Mouse (Mus musculus): ENCODE data around the gene Sppl2c. TPM values are rescaled to one million over a fixed set of nuclear protein-coding genes. Genes with fewer than 3 reads are reported as not detected.

The Sppl2c gene
- polyA plus RNA-seq, 1 experiment from 2014 or later = not detected

- Histone ChIP-seq H3K9me3 (replicated peaks) (no peaks in the 10 kb centered on the region), H3K4me2 (peak within 1 kb of the TSS; percentile 100), H3K27me3 (peaks cover 57% of the 10 kb centered on the region), H3K27ac (peak within 1 kb of the TSS; percentile 45; the same call in 1 of the 2 replicates), H3K36me3 (no peaks in the 10 kb centered on the region), H3K4me1 (replicated peaks) (peaks cover 30% of the 10 kb centered on the region), H3K4me3 (peak within 1 kb of the TSS; percentile 69), H3K9ac (peak within 1 kb of the TSS; percentile 63)
- peak; percentile 94 for ATAC-seq (replicated peaks; ENCODE audit: insufficient number of reproducible peaks, insufficient read depth, low FRiP score, low read depth)
- WGBS = under 1% methylated on average over 75 of the region's 94 CpGs
Measured at GRCm38 (mm10) chr11:104231041-104231911, 45.1 kb downstream of the Sppl2c start, which contains the start of gene Mapt. Gene Mapt (plus strand): TSS chr11:104231390.

DNA sequence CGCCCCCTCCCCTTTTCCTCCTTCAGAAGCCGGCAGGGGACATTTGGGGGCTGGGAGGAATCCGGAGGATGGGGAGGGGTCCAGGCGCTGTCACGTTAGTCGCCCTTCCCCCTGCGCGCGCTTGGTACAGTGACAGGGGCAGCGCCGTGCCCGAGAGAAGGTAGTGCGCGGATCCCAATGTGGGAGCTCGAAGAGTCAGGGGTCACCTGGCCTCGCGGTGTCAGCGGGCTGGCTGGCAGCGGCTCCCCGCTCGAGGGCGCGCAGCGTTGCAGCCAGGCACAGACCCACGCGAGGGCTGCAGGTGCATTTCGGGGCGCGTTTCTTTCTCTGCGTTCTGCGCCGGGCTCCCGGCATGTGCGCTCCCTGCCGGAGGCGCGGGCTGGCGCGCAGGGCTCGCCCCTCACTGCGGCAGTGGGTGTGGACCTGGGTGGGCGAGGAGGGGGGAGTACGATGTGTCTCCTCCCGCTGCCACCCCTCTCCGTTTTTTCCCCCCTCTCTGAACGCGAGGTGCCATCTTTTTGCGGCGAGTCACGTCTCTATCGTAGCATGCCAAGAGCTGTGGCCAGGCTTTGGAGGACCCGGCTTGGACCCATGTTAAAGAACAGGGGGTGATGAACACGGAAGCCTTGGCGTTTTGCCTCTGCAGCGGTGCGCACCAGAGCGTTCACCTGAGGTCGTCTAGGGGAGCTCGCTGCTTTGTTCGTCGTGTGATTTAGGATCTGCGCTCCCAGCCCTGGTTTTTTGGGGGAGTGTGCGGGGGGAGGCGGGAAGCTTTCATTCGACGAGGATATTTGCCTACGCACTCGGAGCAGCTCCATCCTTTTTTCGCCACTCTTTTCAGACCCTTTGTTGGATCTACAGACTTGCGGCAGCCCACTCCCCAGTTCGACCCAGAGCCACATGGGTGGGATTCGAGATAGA lies 46.3 kb downstream of the Sppl2c start:
- Histone ChIP-seq H3K4me3 (peak overlapping the region; percentile 69), H3K27me3 (peaks cover 64% of the 10 kb centered on the region), H3K4me2 (peak overlapping the region; percentile 100), H3K4me1 (replicated peaks) (peaks cover 30% of the 10 kb centered on the region), H3K27ac (no peak overlapping the region), H3K9ac (peak overlapping the region; percentile 63; the same call in 1 of the 2 replicates), H3K9me3 (replicated peaks) (no peaks in the 10 kb centered on the region), H3K36me3 (no peaks in the 10 kb centered on the region)
- ATAC-seq (replicated peaks; ENCODE audit: insufficient number of reproducible peaks, insufficient read depth, low FRiP score, low read depth) = no peak
- 1% methylated on average over 72 of the region's 72 CpGs for WGBS

GRCm38 (mm10) chr11:104233101-104233500 lies 47.0 kb downstream of the Sppl2c start:
- no peak for ATAC-seq (replicated peaks; ENCODE audit: insufficient number of reproducible peaks, insufficient read depth, low FRiP score, low read depth)
- Histone ChIP-seq H3K9ac (no peak overlapping the region), H3K27ac (no peak overlapping the region), H3K27me3 (peaks cover 66% of the 10 kb centered on the region), H3K4me3 (no peak overlapping the region), H3K9me3 (replicated peaks) (no peaks in the 10 kb centered on the region), H3K4me1 (replicated peaks) (peaks cover 30% of the 10 kb centered on the region), H3K36me3 (no peaks in the 10 kb centered on the region), H3K4me2 (peak overlapping the region; percentile 100; the same call in 1 of the 2 replicates)
- WGBS = 0% methylated on average over 9 of the region's 10 CpGs

DNA sequence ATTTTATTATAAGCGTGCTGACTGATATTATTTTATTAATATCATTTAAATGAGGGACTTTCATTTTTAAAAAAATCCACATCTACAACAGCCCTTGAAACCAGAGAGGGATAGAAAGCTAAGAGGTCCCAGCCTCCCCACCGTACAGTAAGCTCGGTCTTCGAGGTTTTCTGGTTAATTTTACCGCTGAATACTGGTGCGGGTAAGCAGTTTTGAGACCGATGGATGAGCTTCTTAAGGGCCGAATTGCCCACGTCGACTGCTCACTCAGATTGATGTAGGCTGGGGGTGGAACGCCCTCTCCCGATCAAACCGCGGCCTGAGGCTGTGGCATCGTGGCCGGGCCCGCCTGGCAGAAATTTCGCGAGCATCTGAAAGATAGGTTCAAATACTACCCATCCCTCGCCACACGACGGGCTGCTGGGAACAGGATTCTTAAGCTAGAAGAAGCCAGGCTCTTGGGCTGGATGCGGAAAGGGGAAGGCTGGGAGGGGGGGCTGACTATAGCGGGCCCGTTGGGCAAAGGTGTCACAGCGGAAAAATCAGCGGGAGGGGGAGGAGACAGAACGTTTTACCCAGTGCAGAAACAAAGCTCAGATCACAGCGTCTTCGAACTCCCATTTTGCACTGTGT lies 47.6 kb downstream of the Sppl2c start:
- H3K27ac ChIP-seq = no peak overlapping the region
- 6% methylated on average over 30 of the region's 30 CpGs for WGBS
- peak overlapping the region; percentile 15 for H3K4me3 ChIP-seq
- peaks cover 66% of the 10 kb centered on the region for H3K27me3 ChIP-seq
- H3K9ac ChIP-seq = no peak overlapping the region
- peak overlapping the region; percentile 24 for H3K4me2 ChIP-seq
- H3K36me3 ChIP-seq = no peaks in the 10 kb centered on the region
- ATAC-seq (replicated peaks; ENCODE audit: insufficient number of reproducible peaks, insufficient read depth, low FRiP score, low read depth) = no peak
- no peaks in the 10 kb centered on the region for H3K9me3 ChIP-seq (replicated peaks)
- peaks cover 30% of the 10 kb centered on the region for H3K4me1 ChIP-seq (replicated peaks)

DNA sequence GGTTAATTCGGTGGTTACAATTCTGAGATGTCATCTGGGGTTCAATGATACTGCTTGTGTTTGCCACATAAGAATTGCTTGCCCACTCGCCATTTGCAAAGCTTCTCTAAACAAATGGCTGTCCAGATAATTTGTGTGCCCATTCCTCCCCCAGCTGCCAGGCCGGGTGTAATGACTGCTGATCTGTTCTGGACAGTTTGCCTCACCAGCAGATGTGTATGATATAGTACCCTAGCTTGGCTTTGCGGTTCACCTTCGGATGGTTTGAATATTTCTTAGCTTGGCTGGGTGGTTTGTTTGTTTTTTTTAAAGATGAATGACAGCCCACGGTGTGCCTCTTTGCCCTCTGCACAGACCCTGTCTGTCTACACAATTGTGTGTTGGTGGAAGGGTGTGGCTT lies 48.6 kb downstream of the Sppl2c start:
- no peak overlapping the region for H3K27ac ChIP-seq
- H3K4me1 ChIP-seq (replicated peaks) = peaks cover 30% of the 10 kb centered on the region
- no peak overlapping the region for H3K4me2 ChIP-seq
- no peaks in the 10 kb centered on the region for H3K9me3 ChIP-seq (replicated peaks)
- H3K4me3 ChIP-seq = no peak overlapping the region
- H3K36me3 ChIP-seq = no peaks in the 10 kb centered on the region
- ATAC-seq (replicated peaks; ENCODE audit: insufficient number of reproducible peaks, insufficient read depth, low FRiP score, low read depth) = no peak
- peaks cover 61% of the 10 kb centered on the region for H3K27me3 ChIP-seq
- WGBS = 38% methylated on average over 6 of the region's 6 CpGs
- no peak overlapping the region for H3K9ac ChIP-seq

DNA sequence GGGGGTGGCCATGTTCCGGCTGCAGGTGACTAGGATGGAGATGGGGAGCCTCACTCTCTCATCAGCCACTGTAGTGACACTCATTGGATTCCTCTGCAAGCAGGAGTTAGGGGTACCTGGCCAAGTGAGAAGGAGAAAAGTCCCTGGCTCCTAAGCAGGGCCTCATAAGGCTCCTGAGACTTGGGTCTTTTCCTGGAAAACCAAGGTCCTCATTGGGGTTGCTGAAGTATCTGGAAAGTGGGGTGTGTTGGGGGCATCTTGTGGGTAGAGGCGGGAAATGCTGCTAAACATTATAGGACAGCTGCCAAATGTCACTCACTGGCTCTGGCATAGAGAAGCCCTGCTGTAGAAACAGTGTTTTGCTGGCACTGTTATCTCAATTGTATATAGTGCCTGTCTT lies 49.8 kb downstream of the Sppl2c start:
- peaks cover 57% of the 10 kb centered on the region for H3K27me3 ChIP-seq
- no peaks in the 10 kb centered on the region for H3K36me3 ChIP-seq
- no peak overlapping the region for H3K9ac ChIP-seq
- peaks cover 24% of the 10 kb centered on the region for H3K4me1 ChIP-seq (replicated peaks)
- no peak for ATAC-seq (replicated peaks; ENCODE audit: insufficient number of reproducible peaks, insufficient read depth, low FRiP score, low read depth)
- H3K4me2 ChIP-seq = no peak overlapping the region
- H3K9me3 ChIP-seq (replicated peaks) = no peaks in the 10 kb centered on the region
- 73% methylated on average over 2 of the region's 2 CpGs for WGBS
- H3K27ac ChIP-seq = no peak overlapping the region
- no peak overlapping the region for H3K4me3 ChIP-seq

GRCm38 (mm10) chr11:104237226-104237625 lies 51.1 kb downstream of the Sppl2c start:
- H3K27ac ChIP-seq = no peak overlapping the region
- 55% methylated on average over 7 of the region's 7 CpGs for WGBS
- no peak overlapping the region for H3K4me2 ChIP-seq
- H3K27me3 ChIP-seq = peaks cover 49% of the 10 kb centered on the region
- H3K36me3 ChIP-seq = no peaks in the 10 kb centered on the region
- peaks cover 15% of the 10 kb centered on the region for H3K4me1 ChIP-seq (replicated peaks)
- H3K9me3 ChIP-seq (replicated peaks) = no peaks in the 10 kb centered on the region
- H3K4me3 ChIP-seq = no peak overlapping the region
- ATAC-seq (replicated peaks; ENCODE audit: insufficient number of reproducible peaks, insufficient read depth, low FRiP score, low read depth) = 0 out of 2 replicates have a peak, but pooled peaks have one; percentile 35
- no peak overlapping the region for H3K9ac ChIP-seq

DNA sequence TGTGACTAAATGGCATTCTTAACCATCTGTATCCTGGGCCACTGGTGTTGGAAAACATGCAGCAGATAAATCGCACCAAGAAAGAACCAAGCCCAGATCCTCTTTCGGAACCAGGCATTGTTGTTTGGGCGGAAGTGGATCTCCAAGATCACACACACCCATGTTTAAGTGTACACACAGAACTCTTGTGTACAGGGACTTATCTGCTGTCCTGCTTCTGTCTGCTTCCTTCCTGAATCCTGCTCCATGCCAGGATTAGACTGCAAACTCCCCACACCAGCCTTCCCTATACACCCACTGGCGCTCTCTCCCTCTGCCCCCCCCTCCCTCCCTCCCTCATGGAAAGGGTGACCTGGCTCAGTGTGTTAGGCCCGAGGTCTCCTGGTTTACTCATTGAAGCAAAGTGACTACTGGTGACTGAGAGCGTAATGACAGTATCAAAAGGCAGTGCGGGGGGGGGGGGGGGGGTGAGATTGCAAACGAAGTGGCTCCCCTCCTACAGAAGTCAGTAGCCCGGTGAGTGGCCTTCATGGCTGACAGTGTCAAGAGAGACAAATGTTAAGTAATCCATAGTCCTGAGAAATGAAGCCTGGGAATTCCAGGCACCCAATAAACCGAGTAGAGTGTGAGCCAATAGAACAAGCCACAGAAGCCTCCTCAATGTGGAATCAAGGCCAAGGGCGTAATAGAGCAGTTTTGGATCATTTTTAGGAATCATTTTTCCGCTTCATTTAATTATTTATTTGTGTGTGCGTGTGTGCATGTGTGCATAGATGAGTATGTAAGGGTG lies 52.0 kb downstream of the Sppl2c start:
- ATAC-seq (replicated peaks; ENCODE audit: insufficient number of reproducible peaks, insufficient read depth, low FRiP score, low read depth) = no peak
- no peak overlapping the region for H3K27ac ChIP-seq

More for the DNA sequence above, 52.0 kb downstream of the Sppl2c start:
- Histone ChIP-seq H3K9me3 (replicated peaks) (no peaks in the 10 kb centered on the region), H3K9ac (no peak overlapping the region), H3K4me1 (replicated peaks) (peaks cover 6% of the 10 kb centered on the region; the same call in 1 of the 2 replicates), H3K4me2 (no peak overlapping the region), H3K27me3 (peaks cover 40% of the 10 kb centered on the region), H3K36me3 (no peaks in the 10 kb centered on the region), H3K4me3 (no peak overlapping the region)
- 54% methylated on average over 12 of the region's 13 CpGs for WGBS
